Mouse (Mus musculus) G1E (cell line): ENCODE measurements at regions not wholly inside any gene's neighbourhood (a gene's known extent, or its start where the extent isn't known, plus 50 kb on each side); places are given as distances from the start of the nearest gene placed in this dataset.

ENCODE experiments used
- ATAC-seq: 2 replicates; pipeline ENCODE4 v1.8.0; 2016; ENCODE audit warnings: mild to moderate bottlenecking; ENCODE audit not compliant: insufficient number of reproducible peaks, poor library complexity, low FRiP score, severe bottlenecking; ENCODE audit errors: extremely low read depth
- DNase-seq: peaks from one replicate; pipeline ENCODE4 v3.0.0; 2012; ENCODE audit warnings: low spot score
- H3K27me3 ChIP-seq: 2 replicates; pipeline ENCODE4 v1.6.1; 2012; ENCODE audit warnings: mild to moderate bottlenecking, low read length, inconsistent platforms; ENCODE audit not compliant: insufficient read depth
- H3K36me3 ChIP-seq: replicated peaks from 2 replicates; pipeline ENCODE3; 2012; ENCODE audit warnings: mild to moderate bottlenecking, inconsistent platforms
- H3K4me1 ChIP-seq: 2 replicates; pipeline ENCODE4 v1.6.1; 2012; ENCODE audit warnings: low read depth, low read length, inconsistent platforms, mixed read lengths; ENCODE audit not compliant: insufficient read depth
- H3K4me3 ChIP-seq: 2 replicates; pipeline ENCODE4 v1.5.1; 2012; ENCODE audit warnings: low read depth, mild to moderate bottlenecking, inconsistent platforms, low read length, moderate library complexity, mixed read lengths
- H3K9me3 ChIP-seq: replicated peaks from 2 replicates; pipeline ENCODE4 v1.6.1; 2012; ENCODE audit warnings: inconsistent platforms
- CTCF ChIP-seq: IDR thresholded peaks from 2 replicates; pipeline ENCODE4 v1.5.1; 2012; ENCODE audit warnings: low read depth, low read length, inconsistent platforms, mixed read lengths
- GATA1 ChIP-seq: IDR thresholded peaks from 2 replicates; pipeline ENCODE4 v1.6.1; 2012; ENCODE audit warnings: borderline replicate concordance, low read length, inconsistent platforms, mixed read lengths
- GATA2 ChIP-seq: IDR thresholded peaks from 2 replicates; pipeline ENCODE4 v1.6.1; 2012; ENCODE audit warnings: low read depth, low read length, inconsistent platforms, borderline replicate concordance
- POLR2AphosphoS5 ChIP-seq: IDR thresholded peaks from 2 replicates; pipeline ENCODE4 v1.6.1; 2012; ENCODE audit warnings: low read depth, low read length, inconsistent platforms; ENCODE audit not compliant: insufficient replicate concordance
- TAL1 ChIP-seq: conservative IDR thresholded peaks from 2 replicates; pipeline ENCODE4 v1.6.1; 2012; ENCODE audit warnings: low read depth, low read length, inconsistent platforms, mixed read lengths

GRCm38 (mm10) chrX:19157464-19158203 lies 323.5 kb downstream of the Tex13c3 start:
- TF ChIP-seq TAL1, result no peak
- TF ChIP-seq POLR2AphosphoS5, result no peak
- Histone ChIP-seq H3K27me3 (no peaks in the 10 kb centered on the region), H3K4me1 (no peaks in the 10 kb centered on the region), H3K9me3 (no peaks in the 10 kb centered on the region), H3K4me3 (no peak overlapping the region), H3K36me3 (peaks cover 4% of the 10 kb centered on the region)
- DNase-seq (no peak), ATAC-seq (no peak)

GRCm38 (mm10) chrX:19153619-19154018 lies 327.5 kb downstream of the Tex13c3 start:
- no peak for ATAC-seq
- H3K9me3 ChIP-seq, result no peaks in the 10 kb centered on the region
- no peak for DNase-seq
- peaks cover 4% of the 10 kb centered on the region for H3K36me3 ChIP-seq
- no peak for TF ChIP-seq GATA2
- TF ChIP-seq TAL1, result no peak
- no peak for TF ChIP-seq GATA1
- TF ChIP-seq POLR2AphosphoS5, result no peak
- TF ChIP-seq CTCF, result no peak
- no peaks in the 10 kb centered on the region for H3K4me1 ChIP-seq
- no peaks in the 10 kb centered on the region for H3K27me3 ChIP-seq
- H3K4me3 ChIP-seq, result no peak overlapping the region

GRCm38 (mm10) chrX:19152170-19152861 lies 328.8 kb downstream of the Tex13c3 start:
- no peak for ATAC-seq
- Histone ChIP-seq H3K27me3 (no peaks in the 10 kb centered on the region), H3K4me3 (no peak overlapping the region), H3K9me3 (no peaks in the 10 kb centered on the region), H3K36me3 (no peaks in the 10 kb centered on the region), H3K4me1 (no peaks in the 10 kb centered on the region)
- TF ChIP-seq GATA1 (no peak), CTCF (no peak), POLR2AphosphoS5 (no peak), TAL1 (no peak), GATA2 (no peak)
- no peak for DNase-seq

GRCm38 (mm10) chrX:19150606-19151005 lies 330.5 kb downstream of the Tex13c3 start:
- ATAC-seq, result no peak
- no peak for TF ChIP-seq GATA2
- no peak for TF ChIP-seq GATA1
- no peak for TF ChIP-seq POLR2AphosphoS5
- TF ChIP-seq CTCF, result no peak
- TF ChIP-seq TAL1, result no peak
- no peaks in the 10 kb centered on the region for H3K9me3 ChIP-seq
- no peaks in the 10 kb centered on the region for H3K36me3 ChIP-seq
- DNase-seq, result no peak
- no peak overlapping the region for H3K4me3 ChIP-seq
- no peaks in the 10 kb centered on the region for H3K27me3 ChIP-seq
- no peaks in the 10 kb centered on the region for H3K4me1 ChIP-seq

- ATAC-seq, result no peak
These were observed 332.4 kb downstream of the Tex13c3 start for GRCm38 (mm10) chrX:19148672-19149071.

GRCm38 (mm10) chrX:19148251-19148650 lies 332.9 kb downstream of the Tex13c3 start:
- Histone ChIP-seq H3K36me3 (no peaks in the 10 kb centered on the region), H3K9me3 (no peaks in the 10 kb centered on the region), H3K4me3 (no peak overlapping the region), H3K4me1 (no peaks in the 10 kb centered on the region), H3K27me3 (no peaks in the 10 kb centered on the region)
- TF ChIP-seq GATA2, result no peak
- no peak for TF ChIP-seq CTCF
- TF ChIP-seq TAL1, result no peak
- no peak for TF ChIP-seq GATA1
- TF ChIP-seq POLR2AphosphoS5, result no peak
- DNase-seq (no peak), ATAC-seq (no peak)

More at GRCm38 (mm10) chrX:19148672-19149071, 332.4 kb downstream of the Tex13c3 start:
- Histone ChIP-seq H3K27me3 (no peaks in the 10 kb centered on the region), H3K36me3 (no peaks in the 10 kb centered on the region), H3K9me3 (no peaks in the 10 kb centered on the region), H3K4me1 (no peaks in the 10 kb centered on the region), H3K4me3 (no peak overlapping the region)
- no peak for TF ChIP-seq POLR2AphosphoS5
- no peak for TF ChIP-seq GATA2
- no peak for DNase-seq
